Mouse (Mus musculus): Measurements from ENCODE around the gene Zbtb7b. TPM values are rescaled to one million over a fixed set of nuclear protein-coding genes. Genes with fewer than 3 reads are reported as not detected.

The Zbtb7b gene
- polyA plus RNA-seq, 1 experiment from 2014 or later: 0.54 TPM

- Histone ChIP-seq H3K4me3 (replicated peaks) (peak overlapping the region; percentile 52), H3K9me3 (no peaks in the 10 kb centered on the region), H3K27ac (peak overlapping the region; percentile 54), H3K4me2 (replicated peaks) (peak overlapping the region; percentile 97), H3K4me1 (replicated peaks) (peaks cover 56% of the 10 kb centered on the region), H3K9ac (replicated peaks) (peak overlapping the region; percentile 61), H3K27me3 (peaks cover 30% of the 10 kb centered on the region), H3K36me3 (no peaks in the 10 kb centered on the region)
- under 1% methylated on average over 15 of the region's 15 CpGs for WGBS
- peak; percentile 94 for ATAC-seq
Measured at GRCm38 (mm10) chr3:89393605-89394004, 971 bp downstream of the Zbtb7b start.

- Histone ChIP-seq H3K36me3 (no peaks in the 10 kb centered on the region), H3K9me3 (no peaks in the 10 kb centered on the region), H3K4me1 (replicated peaks) (peaks cover 56% of the 10 kb centered on the region), H3K9ac (replicated peaks) (no peak overlapping the region; the same call in 1 of the 2 replicates), H3K27ac (no peak overlapping the region), H3K4me2 (replicated peaks) (peak overlapping the region; percentile 97), H3K27me3 (peaks cover 30% of the 10 kb centered on the region), H3K4me3 (replicated peaks) (peak overlapping the region; percentile 52)
- under 1% methylated on average over 20 of the region's 24 CpGs for WGBS
- no peak for ATAC-seq
Measured at GRCm38 (mm10) chr3:89392871-89393311, 1.7 kb downstream of the Zbtb7b start.

GRCm38 (mm10) chr3:89391663-89392511 lies 2.7 kb downstream of the Zbtb7b start:
- Histone ChIP-seq H3K27ac (no peak overlapping the region), H3K4me1 (replicated peaks) (peaks cover 56% of the 10 kb centered on the region), H3K36me3 (no peaks in the 10 kb centered on the region), H3K4me3 (replicated peaks) (peak overlapping the region; percentile 52), H3K4me2 (replicated peaks) (peak overlapping the region; percentile 97), H3K9ac (replicated peaks) (peak overlapping the region; percentile 66), H3K9me3 (no peaks in the 10 kb centered on the region), H3K27me3 (peaks cover 30% of the 10 kb centered on the region)
- no peak for ATAC-seq
- WGBS: under 1% methylated on average over 50 of the region's 56 CpGs

GRCm38 (mm10) chr3:89390699-89391662 lies 3.6 kb downstream of the Zbtb7b start:
- H3K27me3 ChIP-seq: peaks cover 26% of the 10 kb centered on the region
- peaks cover 51% of the 10 kb centered on the region for H3K4me1 ChIP-seq (replicated peaks)
- no peak overlapping the region for H3K27ac ChIP-seq

GRCm38 (mm10) chr3:89390111-89390515 lies 4.5 kb downstream of the Zbtb7b start:
- Histone ChIP-seq H3K4me1 (replicated peaks) (peaks cover 48% of the 10 kb centered on the region), H3K36me3 (no peaks in the 10 kb centered on the region), H3K9me3 (no peaks in the 10 kb centered on the region), H3K9ac (replicated peaks) (no peak overlapping the region), H3K4me2 (replicated peaks) (no peak overlapping the region), H3K27me3 (peaks cover 21% of the 10 kb centered on the region), H3K27ac (no peak overlapping the region), H3K4me3 (replicated peaks) (no peak overlapping the region)
- WGBS: 70% methylated on average over 5 of the region's 5 CpGs
- ATAC-seq: no peak

More at GRCm38 (mm10) chr3:89390699-89391662, 3.6 kb downstream of the Zbtb7b start:
- Histone ChIP-seq H3K9ac (replicated peaks) (peak overlapping the region; percentile 66), H3K4me2 (replicated peaks) (peak overlapping the region; percentile 97), H3K4me3 (replicated peaks) (peak overlapping the region; percentile 52), H3K36me3 (no peaks in the 10 kb centered on the region), H3K9me3 (no peaks in the 10 kb centered on the region)
- 6% methylated on average over 19 of the region's 19 CpGs for WGBS
- ATAC-seq: no peak

- 64% methylated on average over 5 of the region's 6 CpGs for WGBS
- Histone ChIP-seq H3K27me3 (peaks cover 16% of the 10 kb centered on the region), H3K27ac (no peak overlapping the region), H3K4me2 (replicated peaks) (no peak overlapping the region), H3K4me3 (replicated peaks) (no peak overlapping the region), H3K36me3 (no peaks in the 10 kb centered on the region), H3K4me1 (replicated peaks) (peaks cover 48% of the 10 kb centered on the region), H3K9ac (replicated peaks) (no peak overlapping the region), H3K9me3 (no peaks in the 10 kb centered on the region)
- ATAC-seq: peak; percentile 6; the same call in 1 of the 2 replicates
Measured at GRCm38 (mm10) chr3:89388901-89389740, 5.5 kb downstream of the Zbtb7b start.

GRCm38 (mm10) chr3:89388134-89388881 lies 6.3 kb downstream of the Zbtb7b start:
- WGBS: 75% methylated on average over 11 of the region's 11 CpGs
- H3K27ac ChIP-seq: no peak overlapping the region
- H3K36me3 ChIP-seq: no peaks in the 10 kb centered on the region
- H3K9ac ChIP-seq (replicated peaks): no peak overlapping the region
- peaks cover 44% of the 10 kb centered on the region for H3K4me1 ChIP-seq (replicated peaks)
- H3K4me3 ChIP-seq (replicated peaks): no peak overlapping the region
- ATAC-seq: peak; percentile 7; the same call in 1 of the 2 replicates
- no peaks in the 10 kb centered on the region for H3K9me3 ChIP-seq
- H3K27me3 ChIP-seq: peaks cover 16% of the 10 kb centered on the region
- no peak overlapping the region for H3K4me2 ChIP-seq (replicated peaks)

GRCm38 (mm10) chr3:89387632-89388031 lies 6.9 kb downstream of the Zbtb7b start:
- WGBS: 75% methylated on average over 11 of the region's 11 CpGs
- H3K4me3 ChIP-seq (replicated peaks): no peak overlapping the region
- peaks cover 11% of the 10 kb centered on the region; the same call in 1 of the 2 replicates for H3K27me3 ChIP-seq
- no peak for ATAC-seq
- no peak overlapping the region for H3K27ac ChIP-seq
- no peak overlapping the region for H3K9ac ChIP-seq (replicated peaks)
- no peak overlapping the region for H3K4me2 ChIP-seq (replicated peaks)
- no peaks in the 10 kb centered on the region for H3K36me3 ChIP-seq
- no peaks in the 10 kb centered on the region for H3K9me3 ChIP-seq
- H3K4me1 ChIP-seq (replicated peaks): peaks cover 39% of the 10 kb centered on the region

- ATAC-seq: no peak
Measured at GRCm38 (mm10) chr3:89386438-89387420, 7.8 kb downstream of the Zbtb7b start.

GRCm38 (mm10) chr3:89385451-89385850 lies 9.1 kb downstream of the Zbtb7b start:
- H3K4me1 ChIP-seq (replicated peaks): peaks cover 17% of the 10 kb centered on the region
- 31% methylated on average over 11 of the region's 11 CpGs for WGBS

More at GRCm38 (mm10) chr3:89386438-89387420, 7.8 kb downstream of the Zbtb7b start:
- WGBS: 54% methylated on average over 17 of the region's 17 CpGs
- Histone ChIP-seq H3K9ac (replicated peaks) (peak overlapping the region; percentile 20; the same call in 1 of the 2 replicates), H3K36me3 (no peaks in the 10 kb centered on the region), H3K9me3 (no peaks in the 10 kb centered on the region), H3K27me3 (peaks cover 6% of the 10 kb centered on the region; the same call in 1 of the 2 replicates), H3K4me1 (replicated peaks) (peaks cover 30% of the 10 kb centered on the region), H3K27ac (no peak overlapping the region), H3K4me3 (replicated peaks) (no peak overlapping the region), H3K4me2 (replicated peaks) (no peak overlapping the region)

More at GRCm38 (mm10) chr3:89385451-89385850, 9.1 kb downstream of the Zbtb7b start:
- no peaks in the 10 kb centered on the region for H3K36me3 ChIP-seq
- ATAC-seq: no peak
- H3K4me2 ChIP-seq (replicated peaks): no peak overlapping the region
- 0 out of 2 replicates have a peak, but pooled peaks cover 3% of the 10 kb centered on the region for H3K27me3 ChIP-seq
- H3K27ac ChIP-seq: no peak overlapping the region
- no peaks in the 10 kb centered on the region for H3K9me3 ChIP-seq
- no peak overlapping the region for H3K9ac ChIP-seq (replicated peaks)
- no peak overlapping the region for H3K4me3 ChIP-seq (replicated peaks)
